Mouse (Mus musculus): ENCODE measurements around the gene Ak5.

Ak5 gene

GRCm38 (mm10) chr3:152564516-152565113 lies 103.5 kb downstream of the Ak5 start:
- WGBS = 76% methylated on average over 6 of the region's 6 CpGs

GRCm38 (mm10) chr3:152561708-152562107 lies 106.5 kb downstream of the Ak5 start:
- WGBS = 78% methylated on average over 2 of the region's 2 CpGs

GRCm38 (mm10) chr3:152559295-152559694 lies 108.9 kb downstream of the Ak5 start:
- WGBS = 76% methylated on average over 4 of the region's 4 CpGs

GRCm38 (mm10) chr3:152558106-152558505 lies 110.1 kb downstream of the Ak5 start:
- WGBS = 65% methylated on average over 10 of the region's 10 CpGs

- WGBS = 54% methylated on average over 12 of the region's 12 CpGs
Measured at GRCm38 (mm10) chr3:152557659-152558058, 110.5 kb downstream of the Ak5 start.

GRCm38 (mm10) chr3:152556919-152557318 lies 111.2 kb downstream of the Ak5 start:
- WGBS = 80% methylated on average over 3 of the region's 3 CpGs

GRCm38 (mm10) chr3:152556435-152556834 lies 111.7 kb downstream of the Ak5 start:
- 5% methylated on average over 4 of the region's 4 CpGs for WGBS

- WGBS = 67% methylated on average over 7 of the region's 7 CpGs
Measured at GRCm38 (mm10) chr3:152555216-152555615, 112.9 kb downstream of the Ak5 start.

GRCm38 (mm10) chr3:152554366-152554765 lies 113.8 kb downstream of the Ak5 start:
- 61% methylated on average over 7 of the region's 7 CpGs for WGBS

- WGBS = 80% methylated on average over 8 of the region's 8 CpGs
Measured at GRCm38 (mm10) chr3:152552641-152553040, 115.5 kb downstream of the Ak5 start.

- WGBS = 90% methylated on average over 7 of the region's 7 CpGs
Measured at GRCm38 (mm10) chr3:152550528-152551115, 117.5 kb downstream of the Ak5 start.

- 79% methylated on average over 3 of the region's 3 CpGs for WGBS
Measured at GRCm38 (mm10) chr3:152544921-152545320, 123.2 kb downstream of the Ak5 start.

- WGBS = 47% methylated on average over 5 of the region's 5 CpGs
Measured at GRCm38 (mm10) chr3:152542298-152542697, 125.9 kb downstream of the Ak5 start.

GRCm38 (mm10) chr3:152530344-152530743 lies 137.8 kb downstream of the Ak5 start:
- 82% methylated on average over 5 of the region's 5 CpGs for WGBS

- WGBS = 52% methylated on average over 11 of the region's 11 CpGs
Measured at GRCm38 (mm10) chr3:152529058-152529972, 138.8 kb downstream of the Ak5 start.

- WGBS = 65% methylated on average over 8 of the region's 8 CpGs
Measured at GRCm38 (mm10) chr3:152526721-152527120, 141.4 kb downstream of the Ak5 start.

GRCm38 (mm10) chr3:152523315-152523638 lies 144.9 kb downstream of the Ak5 start:
- WGBS = 83% methylated on average over 4 of the region's 4 CpGs

GRCm38 (mm10) chr3:152522634-152523314 lies 145.4 kb downstream of the Ak5 start:
- 83% methylated on average over 6 of the region's 6 CpGs for WGBS

- WGBS = 76% methylated on average over 7 of the region's 7 CpGs
Measured at GRCm38 (mm10) chr3:152521054-152521453, 147.1 kb downstream of the Ak5 start.

- WGBS = 62% methylated on average over 3 of the region's 3 CpGs
Measured at GRCm38 (mm10) chr3:152520074-152520473, 148.1 kb downstream of the Ak5 start.

- WGBS = 89% methylated on average over 10 of the region's 10 CpGs
Measured at GRCm38 (mm10) chr3:152519556-152519955, 148.6 kb downstream of the Ak5 start.

- 56% methylated on average over 3 of the region's 3 CpGs for WGBS
Measured at GRCm38 (mm10) chr3:152516569-152516968, 151.6 kb downstream of the Ak5 start.
